Comparison of ENCODE assay signal across 8 mouse cellular contexts in genomic region chr15:101845971-101846403, GRCm38 (mm10). TPM values are rescaled to one million over a fixed set of nuclear protein-coding genes. Genes with fewer than 3 reads are reported as not detected.
DNase-seq lines count a peak whose midpoint lies in the region; ATAC-seq and TF ChIP-seq lines count a peak whose summit lies in the region.

No protein-coding gene starts in this region.

- peak overlapping the region; percentile 53 for H3K4me3 ChIP-seq in testis, adult 2 months (ENCODE audit: control insufficient read depth, low read depth, low read length)
- H3K4me3 ChIP-seq in embryonic facial prominence, embryonic 10.5 days, result peak overlapping the region; percentile 69
- peak overlapping the region; percentile 56 for H3K4me3 ChIP-seq in layer of hippocampus, adult 2 months
- H3K4me3 ChIP-seq in neural tube, embryonic 13.5 days, result peak overlapping the region; percentile 50

- H3K4me1 ChIP-seq in testis, adult 2 months (ENCODE audit: control insufficient read depth, insufficient read depth, low read length), result peaks cover 7% of the 10 kb centered on the region
- H3K4me1 ChIP-seq in embryonic facial prominence, embryonic 10.5 days, result peaks cover 14% of the 10 kb centered on the region
- H3K4me1 ChIP-seq in neural tube, embryonic 13.5 days (replicated peaks), result peaks cover 15% of the 10 kb centered on the region; the same call in 1 of the 2 replicates

- no peaks in the 10 kb centered on the region for H3K9me3 ChIP-seq in embryonic facial prominence, embryonic 10.5 days
- H3K9me3 ChIP-seq in neural tube, embryonic 13.5 days, result no peaks in the 10 kb centered on the region

- H3K36me3 ChIP-seq in testis, adult 2 months (ENCODE audit: control insufficient read depth, insufficient read depth, low read length), result no peaks in the 10 kb centered on the region
- no peaks in the 10 kb centered on the region for H3K36me3 ChIP-seq in embryonic facial prominence, embryonic 10.5 days (replicated peaks)
- no peaks in the 10 kb centered on the region for H3K36me3 ChIP-seq in neural tube, embryonic 13.5 days

- TF ChIP-seq CTCF in testis, adult 2 months (IDR thresholded peaks at IDR 0.05; ENCODE audit: control insufficient read depth, insufficient read depth, insufficient replicate concordance, low read depth, low read length), result no peak
- no peak for TF ChIP-seq CTCF in layer of hippocampus, adult 2 months (conservative IDR thresholded peaks at IDR 0.05)

- TF ChIP-seq POLR2A in testis, adult 2 months (IDR thresholded peaks at IDR 0.05; ENCODE audit: control insufficient read depth, low read depth, low read length), result no peak

- H3K4me2 ChIP-seq in neural tube, embryonic 13.5 days, result peak overlapping the region; percentile 69

- no peak for DNase-seq in testis, postnatal 10 days (ENCODE audit: low spot score)
- peak; percentile 72 for DNase-seq in embryonic facial prominence, embryonic 10.5 days (ENCODE audit: low spot score)
- peak; percentile 44 to 62 for DNase-seq in layer of hippocampus, adult 2 months (ENCODE audit: low spot score in 2 of 2)
- DNase-seq in lung, adult 18-20 months, result peak; percentile 21 to 44
- no peak for DNase-seq in MN1 (ENCODE audit: low spot score)

- ATAC-seq in hematopoietic stem cell, adult 5-6 weeks (replicated peaks in 1 of 2; ENCODE audit: insufficient read depth in 1 of 2, low FRiP score in 2 of 2, low TSS enrichment in 1 of 2, low read depth in 1 of 2, poor library complexity in 2 of 2, severe bottlenecking in 2 of 2), result peak; percentile 69 to 70
- peak; percentile 85 for ATAC-seq in neural tube, embryonic 13.5 days (ENCODE audit: low read depth)

- peaks cover 3% of the 10 kb centered on the region; the same call in 1 of the 2 replicates for H3K27me3 ChIP-seq in testis, adult 2 months (ENCODE audit: control insufficient read depth, insufficient read depth, low read length)
- peaks cover 58% of the 10 kb centered on the region for H3K27me3 ChIP-seq in embryonic facial prominence, embryonic 10.5 days (replicated peaks; ENCODE audit: low read depth, poor library complexity, severe bottlenecking)
- peaks cover 35% of the 10 kb centered on the region for H3K27me3 ChIP-seq in neural tube, embryonic 13.5 days

- WGBS in embryonic facial prominence, embryonic 10.5 days, result 1% methylated on average over 37 of the region's 37 CpGs
- WGBS in neural tube, embryonic 13.5 days, result 1% methylated on average over 37 of the region's 37 CpGs

- H3K9ac ChIP-seq in neural tube, embryonic 13.5 days, result peak overlapping the region; percentile 82

- no peak overlapping the region for H3K27ac ChIP-seq in testis, adult 2 months (ENCODE audit: control insufficient read depth, insufficient read depth, low read depth, low read length)
- peak overlapping the region; percentile 82 for H3K27ac ChIP-seq in embryonic facial prominence, embryonic 10.5 days (replicated peaks)
- H3K27ac ChIP-seq in layer of hippocampus, adult 2 months, result peak overlapping the region; percentile 88
- H3K27ac ChIP-seq in neural tube, embryonic 13.5 days (replicated peaks), result peak overlapping the region; percentile 88

RNA-seq across cellular contexts. Expression of gene Krt1, which starts 4.6 kb away (rescaled TPM):
- 0.13 TPM in 1 of 2 replicates, not detected in the other for polyA plus RNA-seq in testis, adult 2 months (2012; rRNA removed)
- 0.50 and 1.6 TPM in 2 replicates for polyA plus RNA-seq in embryonic facial prominence, embryonic 10.5 days (2016; fragmentation: Nextera tagmentation; extraction: Ambion mirVana)
- total RNA-seq in hematopoietic stem cell, adult 5-6 weeks (2017), result not detected in 2 replicates
- 1 to 10 TPM; 1.6 to 3.9 TPM for total RNA-seq in layer of hippocampus, adult 2 months (2021)
- 7.0 and 8.6 TPM in 2 replicates for polyA plus RNA-seq in neural tube, embryonic 13.5 days (2015; fragmentation: Nextera tagmentation; extraction: Ambion mirVana)

RNA-seq across cellular contexts. Expression of gene Krt77, which starts 23.5 kb away (rescaled TPM):
- polyA plus RNA-seq in testis, adult 2 months (2012; rRNA removed), result 0.57 and 0.88 TPM in 2 replicates
- 0.06 TPM in 1 of 2 replicates, not detected in the other for polyA plus RNA-seq in embryonic facial prominence, embryonic 10.5 days (2016; fragmentation: Nextera tagmentation; extraction: Ambion mirVana)
- not detected in 2 replicates for total RNA-seq in hematopoietic stem cell, adult 5-6 weeks (2017)
- total RNA-seq in layer of hippocampus, adult 2 months (2021), result 10 to 100 TPM; 13.3 to 16.2 TPM
- polyA plus RNA-seq in neural tube, embryonic 13.5 days (2015; fragmentation: Nextera tagmentation; extraction: Ambion mirVana), result 0.12 and 0.13 TPM in 2 replicates

RNA-seq across cellular contexts. Expression of gene Krt2, which starts 28.0 kb away (rescaled TPM):
- polyA plus RNA-seq in testis, adult 2 months (2012; rRNA removed), result not detected in 2 replicates
- polyA plus RNA-seq in embryonic facial prominence, embryonic 10.5 days (2016; fragmentation: Nextera tagmentation; extraction: Ambion mirVana), result not detected in 2 replicates
- total RNA-seq in hematopoietic stem cell, adult 5-6 weeks (2017), result not detected in 2 replicates
- total RNA-seq in layer of hippocampus, adult 2 months (2021), result 1 to 10 TPM; 7.0 to 8.0 TPM
- polyA plus RNA-seq in neural tube, embryonic 13.5 days (2015; fragmentation: Nextera tagmentation; extraction: Ambion mirVana), result not detected in 2 replicates

RNA-seq across cellular contexts. Expression of gene Krt73, which starts 43.8 kb away (rescaled TPM):
- polyA plus RNA-seq in testis, adult 2 months (2012; rRNA removed), result 1.4 and 1.6 TPM in 2 replicates
- not detected in 2 replicates for polyA plus RNA-seq in embryonic facial prominence, embryonic 10.5 days (2016; fragmentation: Nextera tagmentation; extraction: Ambion mirVana)
- total RNA-seq in hematopoietic stem cell, adult 5-6 weeks (2017), result not detected in 2 replicates
- 1 to 10 TPM; 6.3 to 8.0 TPM for total RNA-seq in layer of hippocampus, adult 2 months (2021)
- polyA plus RNA-seq in neural tube, embryonic 13.5 days (2015; fragmentation: Nextera tagmentation; extraction: Ambion mirVana), result 0.43 and 0.44 TPM in 2 replicates

RNA-seq across cellular contexts. Expression of gene Krt76, which starts 46.7 kb away (rescaled TPM):
- 0.18 and 0.20 TPM in 2 replicates for polyA plus RNA-seq in testis, adult 2 months (2012; rRNA removed)
- polyA plus RNA-seq in embryonic facial prominence, embryonic 10.5 days (2016; fragmentation: Nextera tagmentation; extraction: Ambion mirVana), result not detected in 2 replicates
- total RNA-seq in hematopoietic stem cell, adult 5-6 weeks (2017), result not detected in 2 replicates
- total RNA-seq in layer of hippocampus, adult 2 months (2021), result not detected
- polyA plus RNA-seq in neural tube, embryonic 13.5 days (2015; fragmentation: Nextera tagmentation; extraction: Ambion mirVana), result not detected in 2 replicates

Comparison
In these comparisons a context has a peak if more than half of its experiments do, and no peak if none do; other contexts are left out.
1. DNase-seq: peak in embryonic facial prominence, embryonic 10.5 days (single experiment), layer of hippocampus, adult 2 months (2 of 2) and lung, adult 18-20 months (2 of 2); none in testis, postnatal 10 days (single experiment) and MN1 (single experiment).
2. Peak in every context shown above with its lines, with median percentiles within 50 percentile points of each other: H3K4me3 ChIP-seq.